Mouse (Mus musculus): Measurements from ENCODE around the gene Ager. TPM values are rescaled to one million over a fixed set of nuclear protein-coding genes. Genes with fewer than 3 reads are reported as not detected.

The Ager gene
- total RNA-seq, 2 experiments from 2014 or later = 1.6 TPM

DNA sequence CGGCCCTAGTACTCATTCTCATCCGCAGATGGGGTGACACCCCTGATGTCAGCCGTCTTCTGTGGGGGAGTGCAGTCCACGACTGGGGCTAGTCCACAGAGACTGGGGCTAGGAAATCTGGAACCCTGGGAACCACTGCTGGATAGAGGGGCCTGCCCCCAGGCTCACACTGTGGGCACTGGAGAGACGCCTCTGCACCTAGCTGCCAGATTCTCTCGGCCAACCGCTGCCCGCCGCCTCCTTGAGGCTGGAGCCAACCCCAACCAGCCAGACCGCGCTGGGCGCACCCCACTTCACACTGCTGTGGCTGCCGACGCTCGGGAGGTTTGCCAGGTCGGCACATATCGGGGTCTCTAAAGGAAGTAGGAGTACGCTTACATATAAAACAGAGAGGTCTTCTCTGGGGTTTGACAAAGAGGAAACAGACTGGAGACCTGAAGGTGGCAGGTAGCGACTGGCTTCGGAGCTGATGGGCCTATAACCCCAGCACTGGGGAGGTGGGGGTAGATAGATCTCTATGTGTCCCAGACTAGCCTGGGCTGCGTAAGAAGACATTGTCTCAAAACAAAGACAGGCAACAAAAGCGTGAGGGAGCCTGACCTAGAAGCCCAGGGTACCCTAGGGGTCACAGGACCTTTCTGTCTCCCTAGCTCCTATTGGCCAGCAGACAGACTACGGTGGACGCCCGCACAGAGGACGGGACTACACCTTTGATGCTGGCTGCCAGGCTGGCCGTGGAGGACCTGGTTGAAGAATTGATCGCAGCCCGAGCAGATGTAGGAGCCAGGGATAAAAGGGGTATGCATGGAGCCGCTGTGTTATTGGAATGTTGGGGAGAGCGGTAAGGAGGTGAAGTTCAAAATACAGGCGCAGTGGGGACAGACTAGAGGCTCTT, 11.5 kb upstream of the Ager start:
- DNase-seq = no peak

DNA sequence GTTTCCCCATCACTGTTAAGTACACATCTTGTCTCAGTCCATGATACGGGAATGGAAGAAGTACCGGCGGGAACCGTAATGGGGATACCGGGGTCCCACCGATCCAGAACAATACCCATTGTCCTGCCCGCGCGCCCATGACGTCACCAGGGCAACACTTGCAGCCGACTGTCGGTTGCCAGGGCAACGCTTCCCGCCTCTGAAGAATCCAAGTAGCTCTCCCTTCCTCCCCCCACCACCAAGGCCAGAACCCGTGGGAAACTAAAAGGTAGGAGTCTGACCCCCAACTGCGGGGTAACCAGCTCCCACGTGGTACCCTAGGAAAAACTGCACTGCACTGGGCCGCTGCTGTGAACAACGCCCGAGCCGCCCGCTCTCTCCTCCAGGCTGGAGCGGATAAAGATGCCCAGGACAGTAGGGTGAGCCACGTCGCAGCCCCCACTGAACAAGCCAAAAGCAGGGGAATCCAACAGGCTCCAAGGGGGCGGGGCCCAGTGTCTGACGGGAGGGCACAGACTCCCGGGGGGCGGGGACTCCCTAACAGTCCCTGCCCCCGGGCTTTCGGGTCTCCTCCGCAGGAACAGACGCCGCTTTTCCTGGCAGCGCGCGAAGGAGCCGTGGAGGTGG, 10.8 kb upstream of the Ager start:
- peak; percentile 90 for DNase-seq

DNA sequence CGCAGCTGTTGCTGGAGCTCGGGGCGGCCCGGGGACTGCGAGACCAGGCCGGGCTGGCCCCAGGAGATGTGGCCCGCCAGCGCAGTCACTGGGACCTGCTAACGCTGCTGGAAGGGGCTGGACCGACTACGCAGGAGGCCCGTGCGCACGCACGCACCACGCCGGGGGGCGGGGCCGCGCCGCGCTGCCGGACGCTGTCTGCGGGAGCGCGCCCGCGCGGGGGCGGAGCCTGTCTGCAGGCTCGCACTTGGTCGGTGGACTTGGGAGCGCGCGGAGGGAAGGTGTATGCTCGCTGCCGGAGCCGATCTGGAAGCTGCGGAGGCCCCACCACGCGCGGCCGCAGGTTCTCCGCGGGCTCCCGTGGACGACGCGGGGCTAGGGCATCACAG, 10.2 kb upstream of the Ager start:
- DNase-seq = peak; percentile 97

DNA sequence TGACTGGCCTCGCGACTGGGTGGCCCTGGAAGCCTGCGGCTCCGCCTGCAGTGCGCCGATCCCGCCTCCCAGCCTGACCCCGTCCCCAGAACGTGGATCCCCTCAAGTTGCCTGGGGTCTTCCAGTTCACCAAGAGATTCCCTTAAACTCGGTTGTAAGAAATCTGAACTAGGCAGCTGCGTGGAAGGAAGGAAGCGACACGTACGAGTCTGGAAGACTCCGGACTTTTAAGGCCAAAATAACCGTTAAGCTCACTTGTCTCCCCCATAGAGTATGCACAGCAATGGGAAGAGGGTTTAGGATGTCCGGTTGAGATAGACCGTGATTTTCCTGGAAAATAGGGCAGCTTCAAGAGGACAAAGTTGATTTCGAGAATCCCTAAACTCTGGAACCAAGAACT, 9.8 kb upstream of the Ager start:
- no peak for DNase-seq

DNA sequence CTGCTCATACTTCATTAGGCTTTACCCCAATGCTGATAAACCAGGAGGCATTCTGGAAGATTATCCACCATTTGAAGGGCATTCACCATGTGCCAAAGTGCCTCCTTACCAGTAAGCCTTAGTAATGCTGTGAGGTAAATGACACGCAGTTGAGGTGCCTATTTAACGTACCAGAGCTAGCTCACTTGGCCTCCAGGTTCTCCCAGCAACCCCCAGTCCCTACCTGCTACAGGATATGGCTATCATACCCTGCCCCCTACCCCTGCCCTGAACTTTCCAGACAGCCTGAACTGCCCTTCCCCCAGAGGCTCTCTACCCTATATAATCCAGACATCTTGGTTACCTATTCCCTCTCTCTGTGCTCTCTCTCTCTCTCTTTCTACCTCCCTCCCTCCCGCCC, 8.9 kb upstream of the Ager start:
- no peak for DNase-seq

DNA sequence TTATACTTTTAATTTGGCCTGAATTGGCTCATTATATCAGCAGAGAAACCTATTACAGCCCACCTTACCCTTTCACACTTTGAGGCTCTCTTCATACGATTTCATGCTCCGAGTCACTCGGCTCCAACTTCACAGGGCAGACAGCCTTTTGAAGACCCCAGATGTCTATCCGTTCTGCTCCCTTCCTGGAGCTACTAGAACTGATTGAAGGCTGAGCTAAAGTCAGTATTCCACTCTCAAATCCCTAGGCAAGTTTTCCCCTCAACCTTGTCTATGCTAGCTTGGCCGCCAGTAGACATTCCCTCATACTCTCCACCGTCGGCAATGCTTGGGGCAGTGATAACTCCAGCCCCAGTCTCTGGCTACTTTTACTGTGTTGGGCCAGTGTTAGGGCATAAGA, 8.5 kb upstream of the Ager start:
- DNase-seq = no peak

DNA sequence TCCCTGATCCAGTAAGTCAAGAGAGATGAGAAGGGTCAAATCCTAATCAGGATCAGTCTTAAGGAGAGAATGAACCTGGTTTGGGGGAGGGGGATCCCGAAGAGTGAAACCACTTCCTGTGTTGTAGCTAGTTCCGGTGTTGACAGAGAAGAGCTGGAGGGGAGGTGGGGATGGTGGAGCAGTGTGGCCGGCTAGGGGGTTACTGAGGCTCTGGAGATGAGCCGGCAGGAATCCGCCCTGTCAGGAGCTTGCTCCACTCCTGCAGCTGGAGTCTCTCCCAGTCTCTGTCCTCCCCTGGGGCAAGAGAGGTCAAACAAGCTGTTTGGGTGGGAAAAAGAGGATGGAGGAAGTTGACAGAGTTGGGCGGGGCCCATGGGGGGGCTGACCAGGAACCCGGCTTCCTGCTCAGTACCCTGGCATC, 8.0 kb upstream of the Ager start, which contains the start of gene Gpsm3:
TSS of gene Gpsm3 (plus strand) at position 126 of the 421 bp plus-strand sequence.
- peak; percentile 67 for DNase-seq

DNA sequence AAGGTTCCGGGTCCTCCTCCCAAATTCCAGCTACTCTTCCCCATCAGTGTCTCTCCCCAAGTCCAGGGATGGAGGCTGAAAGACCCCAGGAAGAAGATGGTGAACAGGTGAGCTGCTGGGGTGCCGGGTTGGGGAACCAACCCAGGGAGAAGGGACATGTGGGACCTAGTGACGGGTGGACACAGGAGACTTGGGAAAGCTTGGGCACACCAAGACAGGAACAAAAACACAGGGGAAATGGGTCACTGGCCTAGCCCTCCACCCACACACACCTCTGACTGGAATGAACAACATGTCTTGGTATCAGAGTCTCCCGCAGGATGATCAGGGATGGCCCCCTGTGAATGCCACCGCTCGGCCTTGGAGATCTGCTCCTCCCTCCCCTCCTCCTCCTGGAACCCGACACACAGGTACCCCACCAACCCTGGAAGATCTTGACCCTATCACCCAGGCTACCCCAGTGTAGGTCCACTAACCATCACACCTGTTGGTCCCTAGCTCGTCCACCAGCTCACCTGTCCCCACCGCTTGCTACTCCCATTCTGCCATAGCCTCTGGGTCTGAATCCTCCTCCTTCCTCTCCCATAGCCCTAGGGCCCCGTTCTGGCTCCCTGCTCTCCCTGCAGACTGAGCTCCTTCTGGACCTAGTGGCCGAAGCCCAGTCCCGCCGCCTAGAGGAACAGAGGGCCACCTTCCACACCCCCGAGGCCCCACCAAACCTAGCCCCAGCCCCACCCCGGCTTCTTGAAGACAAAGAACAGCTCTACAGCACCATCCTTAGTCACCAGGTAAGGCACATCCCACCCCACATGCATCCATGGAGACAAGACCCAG, 7.3 kb upstream of the Ager start:
- no peak for DNase-seq

DNA sequence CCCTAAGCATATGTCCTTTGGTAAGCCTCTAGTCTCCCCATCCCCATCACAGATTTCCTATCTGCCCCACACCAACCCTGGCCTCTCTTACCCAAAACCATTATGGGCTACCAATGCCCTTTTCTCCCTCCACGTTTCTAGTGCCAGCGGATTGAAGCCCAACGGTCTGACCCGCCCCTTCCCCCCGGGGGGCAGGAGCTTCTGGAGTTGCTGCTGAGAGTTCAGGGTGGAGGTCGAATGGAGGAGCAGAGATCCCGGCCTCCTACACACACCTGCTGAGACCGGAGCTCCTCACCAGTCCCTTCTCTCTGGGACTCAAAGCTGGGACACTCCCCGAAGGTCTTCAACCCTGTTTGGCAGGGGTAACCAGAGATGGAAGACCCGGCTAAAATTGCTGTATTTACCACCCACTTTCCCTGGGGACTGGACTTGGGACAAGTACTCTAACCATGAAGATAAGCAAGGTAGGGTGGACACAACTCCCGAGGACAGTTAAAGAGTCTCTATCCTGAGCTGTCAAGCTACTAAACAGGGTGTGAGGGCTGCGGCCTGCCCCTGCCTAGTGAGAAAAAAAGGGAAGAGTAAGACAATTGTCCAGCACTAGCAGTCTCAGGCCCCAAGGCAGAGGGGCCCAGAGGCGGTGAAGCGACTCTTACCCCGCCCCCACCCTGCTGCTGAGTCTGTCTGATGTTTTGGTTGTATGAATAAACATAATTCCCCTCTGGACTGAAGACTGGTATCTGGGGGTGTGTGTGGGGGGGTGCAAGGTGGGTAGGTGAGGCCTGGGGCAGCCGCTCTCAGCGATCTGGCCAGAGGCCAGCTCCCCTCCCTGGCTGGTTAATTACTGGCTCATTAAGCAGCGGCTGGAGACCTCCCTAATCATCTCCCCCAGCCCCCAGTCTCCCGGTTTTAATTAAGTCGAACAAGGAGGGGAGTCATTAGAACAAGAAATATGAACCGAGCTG, 6.4 kb upstream of the Ager start, which contains the start of gene Pbx2:
TSS of gene Pbx2 (plus strand) at position 238 of the 965 bp plus-strand sequence.
- no peak for DNase-seq

DNA sequence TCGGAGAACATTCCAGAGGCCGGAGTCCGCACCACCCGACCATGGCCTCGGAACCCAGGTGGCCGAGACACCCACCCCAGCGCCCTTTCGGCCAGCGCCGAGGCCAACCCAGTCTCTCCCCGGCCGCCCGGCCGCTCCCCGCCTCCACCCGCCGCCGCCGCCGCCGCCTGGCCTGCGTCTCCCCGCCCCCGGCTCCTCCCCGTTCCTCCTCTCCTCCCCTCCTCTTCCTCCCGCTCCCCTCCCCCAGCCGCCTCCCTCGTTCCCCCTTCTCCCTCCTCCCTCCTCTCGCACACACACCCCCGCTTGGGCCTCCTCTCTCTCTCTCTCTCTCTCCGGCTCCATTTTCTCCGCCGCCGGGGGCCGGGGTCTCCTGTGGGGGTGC, 5.7 kb upstream of the Ager start:
- peak; percentile 95 for DNase-seq

DNA sequence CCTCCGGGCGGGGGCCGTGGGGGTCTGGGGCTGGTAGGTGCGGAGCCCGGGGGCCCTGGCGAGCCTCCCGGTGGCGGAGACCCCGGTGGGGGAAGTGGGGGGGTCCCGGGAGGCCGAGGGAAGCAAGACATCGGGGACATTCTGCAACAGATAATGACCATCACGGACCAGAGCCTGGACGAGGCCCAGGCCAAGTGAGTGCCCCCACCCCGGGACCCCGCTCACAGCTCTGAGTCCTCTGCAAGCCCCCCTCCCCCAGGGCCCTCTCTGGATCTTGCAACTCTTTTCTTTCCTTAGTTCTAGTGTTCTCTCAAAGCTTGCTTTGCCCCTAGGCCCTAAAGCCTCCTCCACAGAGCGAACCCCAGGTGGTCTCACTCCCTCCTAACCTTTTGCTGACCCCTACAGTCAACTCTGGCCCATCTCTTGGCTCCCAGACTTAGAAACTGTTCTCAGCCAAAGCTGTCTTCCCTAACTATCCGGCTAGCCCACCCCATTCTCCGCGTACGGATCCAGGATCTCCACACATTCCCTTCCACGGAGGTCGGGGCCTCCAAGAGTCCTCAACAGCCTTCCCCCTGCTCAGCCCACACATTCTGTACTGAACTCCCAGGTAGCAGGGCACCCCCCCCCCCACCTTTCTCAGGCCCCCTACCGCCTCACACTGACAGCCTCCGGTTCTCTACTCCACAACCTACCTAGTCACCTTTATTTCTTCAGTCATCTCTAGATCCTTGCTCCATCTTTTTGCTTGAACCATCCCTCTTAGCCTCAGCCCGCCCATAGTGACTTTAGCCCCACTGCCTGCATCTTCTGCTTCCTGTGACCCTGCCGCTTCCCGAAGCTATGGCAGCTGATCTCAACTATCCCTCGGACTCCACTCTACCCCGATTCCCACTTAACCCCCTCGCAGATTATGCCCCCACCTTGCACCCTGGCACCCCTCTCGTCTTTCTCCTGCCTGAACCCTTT, 4.8 kb upstream of the Ager start:
- DNase-seq = no peak

DNA sequence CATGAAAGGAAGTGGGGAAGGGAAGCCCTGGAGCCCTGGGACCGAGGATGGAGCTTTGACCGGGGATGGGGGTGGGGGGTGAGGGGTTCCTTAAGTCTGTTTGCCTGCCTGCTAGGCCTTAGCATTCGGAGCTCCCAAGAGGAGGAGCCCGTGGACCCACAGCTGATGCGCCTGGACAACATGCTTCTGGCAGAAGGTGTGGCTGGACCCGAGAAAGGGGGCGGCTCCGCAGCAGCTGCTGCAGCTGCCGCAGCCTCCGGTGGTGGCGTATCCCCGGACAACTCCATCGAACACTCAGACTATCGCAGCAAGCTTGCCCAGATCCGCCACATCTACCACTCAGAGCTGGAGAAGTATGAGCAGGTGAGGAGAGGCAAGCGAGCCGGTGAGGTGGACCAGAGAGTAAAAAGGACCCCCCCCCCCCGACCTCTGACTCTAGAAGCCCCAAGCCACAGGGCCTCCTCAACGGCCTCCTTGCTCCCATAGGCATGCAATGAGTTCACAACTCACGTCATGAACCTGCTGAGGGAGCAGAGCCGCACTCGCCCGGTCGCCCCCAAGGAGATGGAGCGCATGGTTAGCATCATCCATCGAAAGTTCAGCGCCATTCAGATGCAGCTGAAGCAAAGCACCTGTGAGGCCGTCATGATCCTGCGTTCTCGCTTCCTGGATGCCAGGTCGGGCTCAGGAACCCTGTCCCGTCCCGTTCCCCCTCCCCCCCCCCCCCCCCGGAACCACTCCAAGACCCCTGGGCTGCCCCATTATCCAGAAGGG, 3.7 kb upstream of the Ager start:
- no peak for DNase-seq

DNA sequence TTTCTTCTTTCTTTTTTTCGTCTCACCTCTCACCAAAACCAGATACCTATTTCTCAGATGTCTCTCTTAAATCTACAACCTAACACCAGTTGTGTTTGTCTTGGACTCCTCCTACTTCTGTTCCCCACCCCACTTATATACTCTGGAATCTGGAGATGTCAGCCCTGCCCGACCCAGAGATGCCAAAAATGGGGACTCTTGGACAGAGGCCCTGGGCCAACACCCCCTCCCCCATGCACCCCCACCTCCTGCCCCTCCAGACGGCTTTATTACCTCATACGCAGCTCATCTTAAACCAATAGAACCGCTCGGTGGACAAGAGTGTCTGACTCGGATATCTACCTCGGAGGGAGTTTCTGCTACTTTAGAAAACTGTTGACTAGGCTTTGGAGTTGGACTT, 1.6 kb upstream of the Ager start:
- no peak for DNase-seq

DNA sequence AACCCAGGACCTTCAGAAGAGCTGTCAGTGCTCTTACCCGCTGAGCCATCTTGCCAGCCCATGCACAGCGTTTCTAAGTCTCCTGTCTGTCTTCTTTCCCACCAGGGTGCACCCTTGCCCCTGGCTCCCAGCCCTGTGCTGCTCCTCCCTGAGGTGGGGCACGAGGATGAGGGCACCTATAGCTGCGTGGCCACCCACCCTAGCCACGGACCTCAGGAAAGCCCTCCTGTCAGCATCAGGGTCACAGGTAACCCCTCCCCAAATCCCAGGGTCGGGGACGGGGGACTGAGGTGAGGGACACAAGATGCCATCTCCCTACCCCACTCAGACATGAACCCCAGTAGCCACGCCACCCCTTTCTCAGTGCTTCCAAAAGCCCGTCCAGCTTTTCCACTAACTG, 2.2 kb downstream of the Ager start:
- DNase-seq = no peak

DNA sequence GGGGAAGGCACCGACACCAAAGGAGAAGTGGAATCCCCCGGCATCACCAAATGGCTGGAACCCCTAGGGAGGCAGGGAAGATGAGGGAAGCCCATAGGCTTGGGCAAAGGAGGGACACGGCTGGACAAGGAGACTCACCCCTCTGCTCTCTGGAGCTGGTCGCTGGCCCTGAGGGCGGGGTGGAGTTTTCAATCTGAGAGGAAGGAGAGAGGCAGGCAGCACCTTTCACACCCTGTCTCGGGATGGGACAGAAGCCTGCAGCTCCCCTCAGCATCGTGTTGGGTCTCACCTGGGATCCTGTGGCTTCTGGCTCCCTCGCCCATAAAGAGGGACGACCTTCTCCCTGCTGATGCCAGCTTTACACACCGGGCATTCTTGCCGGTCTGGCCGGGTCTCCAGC, 4.1 kb downstream of the Ager start:
- no peak for DNase-seq

DNA sequence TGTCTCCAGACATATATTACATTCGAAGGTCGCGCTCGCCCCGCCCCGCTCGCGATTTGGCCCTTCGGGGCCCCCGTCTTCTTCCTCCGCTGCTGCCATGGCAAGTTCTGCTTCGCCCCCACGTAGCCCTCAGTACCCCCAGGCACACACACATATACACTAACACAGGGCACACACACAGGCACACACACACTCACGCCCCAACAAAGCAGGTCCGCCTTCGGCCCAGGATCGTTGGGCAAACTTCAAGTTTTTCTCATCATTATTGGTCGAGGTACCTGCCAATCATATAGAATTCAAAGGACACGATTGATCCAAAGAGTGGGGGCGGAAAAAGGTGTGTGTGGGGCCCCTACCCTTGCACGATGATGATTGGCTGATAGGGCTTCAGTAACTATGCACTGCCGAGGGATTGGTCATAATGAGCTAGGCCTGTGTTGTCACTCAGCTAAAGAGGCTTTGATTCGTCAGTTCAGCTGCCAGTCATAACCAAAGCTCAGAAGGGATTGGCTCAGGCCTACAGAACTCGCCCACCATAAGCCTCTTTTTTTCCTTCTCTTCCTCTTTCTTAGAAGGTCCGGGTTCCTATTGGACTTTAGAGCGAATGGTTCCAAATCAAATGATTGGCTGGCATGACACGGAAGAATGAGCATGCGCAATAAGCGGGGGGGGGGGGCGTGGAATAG, 5.9 kb downstream of the Ager start, which contains the start of gene Rnf5:
TSS of gene Rnf5 (minus strand) at position 316 of the 686 bp plus-strand sequence.
- DNase-seq = peak; percentile 100

DNA sequence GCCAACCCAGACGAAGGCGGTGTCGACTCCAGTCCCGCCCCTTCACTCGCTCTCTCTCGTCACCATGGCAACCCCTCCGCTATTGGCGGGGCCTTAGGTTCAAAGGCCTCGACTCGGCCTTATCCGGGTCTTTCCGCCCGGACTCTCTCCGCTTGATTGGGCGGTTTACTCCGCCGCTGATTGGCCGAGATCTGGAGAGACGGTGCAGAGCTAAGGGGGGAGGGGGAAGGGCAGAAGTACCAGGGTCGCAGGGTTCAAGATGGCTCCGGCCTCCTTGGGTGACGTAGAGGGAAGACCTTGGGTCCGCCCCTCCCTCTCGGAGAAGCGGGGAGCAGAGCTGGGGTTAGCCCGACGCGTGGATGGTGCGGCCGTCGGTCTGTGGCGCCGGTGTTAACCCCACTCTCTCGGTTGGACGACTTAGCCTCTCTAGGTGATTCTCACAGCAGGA, 6.4 kb downstream of the Ager start, which contains the start of gene Agpat1:
TSS of gene Agpat1 (plus strand) at position 202 of the 448 bp plus-strand sequence.
- DNase-seq = peak; percentile 99

DNA sequence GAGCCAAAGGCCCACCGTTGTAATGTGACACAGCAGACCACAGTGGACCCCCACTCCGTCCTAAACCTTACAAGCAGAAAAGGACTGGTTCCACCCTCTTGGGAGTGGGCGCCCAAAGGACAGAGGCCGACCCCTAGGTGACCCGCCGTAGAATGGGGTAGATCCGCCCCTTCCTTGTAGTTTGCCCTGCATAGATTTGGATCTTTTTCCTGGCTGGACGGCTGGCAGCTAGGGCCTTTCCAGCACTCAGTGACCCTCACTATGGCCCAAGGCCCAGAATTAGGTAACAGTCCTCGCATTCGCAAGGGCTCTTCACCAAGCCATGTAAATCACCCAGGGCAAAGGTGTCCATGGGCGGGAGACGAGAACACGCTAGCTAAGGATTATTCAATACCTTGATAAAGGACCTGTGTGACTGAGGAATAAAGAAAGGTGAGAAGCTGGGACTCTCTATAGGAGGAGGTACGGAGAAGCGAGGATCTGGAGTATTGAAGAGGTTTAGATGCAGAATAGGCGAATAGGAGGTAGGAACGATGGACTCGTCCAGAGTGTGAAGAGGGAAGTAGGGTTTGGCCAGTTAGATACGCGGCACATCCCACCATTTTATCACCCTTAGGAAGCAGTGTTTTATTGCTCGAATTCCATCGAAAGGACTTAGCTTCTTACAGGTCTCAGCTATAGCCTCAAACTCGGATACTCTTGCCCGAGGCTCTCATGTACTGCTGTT, 7.0 kb downstream of the Ager start:
- DNase-seq = no peak
